Comparison of ENCODE assay signal across 13 mouse cellular contexts in genomic region chr15:25692254-25692950, GRCm38 (mm10).
DNase-seq lines count a peak whose midpoint lies in the region; ATAC-seq and TF ChIP-seq lines count a peak whose summit lies in the region.
"Had no signal": no experiment of that assay in that cellular context is flagged by ENCODE, and none has a peak within 500 bp of the region (broad histone marks: within the 10 kb centered on the region; RNA-seq: fewer than 3 reads in every experiment).

No protein-coding gene starts in this region.

- H3K36me3 ChIP-seq in kidney, adult 2 months (ENCODE audit: control insufficient read depth, insufficient read depth, low read length): no peaks in the 10 kb centered on the region
- H3K36me3 ChIP-seq in kidney, embryonic 14.5 days (ENCODE audit: control insufficient read depth, insufficient read depth, low read length): no peaks in the 10 kb centered on the region
- H3K36me3 ChIP-seq in embryonic facial prominence, embryonic 13.5 days: no peaks in the 10 kb centered on the region
- H3K36me3 ChIP-seq: heart, embryonic 15.5 days had no signal

- no peak overlapping the region for H3K4me2 ChIP-seq in kidney, embryonic 14.5 days (replicated peaks; ENCODE audit: low read depth, low read length)
- H3K4me2 ChIP-seq in embryonic facial prominence, embryonic 13.5 days: no peak overlapping the region
- H3K4me2 ChIP-seq: forebrain, embryonic 13.5 days; heart, embryonic 15.5 days had no signal

- peak; percentile 64 for DNase-seq in kidney, adult 2 months
- DNase-seq in ES-CJ7 (ENCODE audit: low read depth, low spot score): peak; percentile 92
- peak; percentile 62 for DNase-seq in lung, postnatal 25 days (ENCODE audit: low spot score)
- no peak for DNase-seq in layer of hippocampus, adult 8-10 months (ENCODE audit: low spot score in 2 of 2)
- no peak for DNase-seq in layer of hippocampus, adult 9-10 months (ENCODE audit: low spot score)
- DNase-seq: cerebellum, adult 9-11 months had no signal

- H3K4me1 ChIP-seq in kidney, adult 2 months (ENCODE audit: control insufficient read depth, insufficient read depth, low read length): peaks cover 50% of the 10 kb centered on the region
- H3K4me1 ChIP-seq in kidney, embryonic 14.5 days (ENCODE audit: control insufficient read depth, insufficient read depth, low read length): peaks cover 22% of the 10 kb centered on the region
- H3K4me1 ChIP-seq in embryonic facial prominence, embryonic 13.5 days: peaks cover 55% of the 10 kb centered on the region

- 46% methylated on average over 21 of the region's 21 CpGs for WGBS in kidney, adult 2 months
- 53% methylated on average over 21 of the region's 21 CpGs for WGBS in kidney, embryonic 14.5 days
- WGBS in embryonic facial prominence, embryonic 13.5 days: 49% methylated on average over 21 of the region's 21 CpGs

- no peaks in the 10 kb centered on the region for H3K27me3 ChIP-seq in kidney, adult 2 months (replicated peaks; ENCODE audit: control insufficient read depth, insufficient read depth, low read length)
- no peaks in the 10 kb centered on the region for H3K27me3 ChIP-seq in kidney, embryonic 14.5 days (ENCODE audit: control insufficient read depth, insufficient read depth, low read length)
- H3K27me3 ChIP-seq in embryonic facial prominence, embryonic 13.5 days: no peaks in the 10 kb centered on the region
- H3K27me3 ChIP-seq: heart, embryonic 15.5 days; Patski had no signal

- H3K27ac ChIP-seq in kidney, adult 2 months (ENCODE audit: insufficient read depth, low read depth, low read length): 0 out of 2 replicates have a peak overlapping the region, but pooled peaks have one; percentile 4
- H3K27ac ChIP-seq in kidney, embryonic 14.5 days (ENCODE audit: low read depth, low read length): no peak overlapping the region
- H3K27ac ChIP-seq in embryonic facial prominence, embryonic 13.5 days: peak overlapping the region; percentile 68; the same call in 1 of the 2 replicates
- H3K27ac ChIP-seq: forebrain, embryonic 13.5 days; heart, embryonic 15.5 days; left cerebral cortex, adult 2 months had no signal

- TF ChIP-seq CTCF in kidney, adult 2 months (conservative IDR thresholded peaks at IDR 0.05; ENCODE audit: insufficient read depth, insufficient read length, low read depth, low read length): no peak

- TF ChIP-seq POLR2A in kidney, adult 2 months (IDR thresholded peaks at IDR 0.05; ENCODE audit: low read depth, low read length): no peak

- H3K9me3 ChIP-seq in kidney, embryonic 14.5 days (ENCODE audit: control insufficient read depth, low read length): no peaks in the 10 kb centered on the region
- no peaks in the 10 kb centered on the region for H3K9me3 ChIP-seq in embryonic facial prominence, embryonic 13.5 days
- H3K9me3 ChIP-seq: forebrain, embryonic 13.5 days; heart, embryonic 15.5 days had no signal

- H3K9ac ChIP-seq in kidney, embryonic 14.5 days (ENCODE audit: low read depth, low read length): no peak overlapping the region
- no peak overlapping the region for H3K9ac ChIP-seq in embryonic facial prominence, embryonic 13.5 days
- H3K9ac ChIP-seq: forebrain, embryonic 13.5 days; heart, embryonic 15.5 days had no signal

- ATAC-seq in kidney, embryonic 14.5 days (ENCODE audit: low FRiP score, low TSS enrichment): no peak
- ATAC-seq in embryonic facial prominence, embryonic 13.5 days (ENCODE audit: insufficient number of reproducible peaks, insufficient read depth, low FRiP score, low TSS enrichment, low read depth): no peak
- no peak for ATAC-seq in granulocyte monocyte progenitor cell, adult 5-6 weeks (replicated peaks; ENCODE audit: poor library complexity, severe bottlenecking)
- ATAC-seq: forebrain, embryonic 13.5 days; Patski had no signal

- H3K4me3 ChIP-seq in kidney, adult 2 months (ENCODE audit: insufficient read depth, low read depth, low read length): no peak overlapping the region
- H3K4me3 ChIP-seq in kidney, embryonic 14.5 days (ENCODE audit: low read length): no peak overlapping the region
- no peak overlapping the region for H3K4me3 ChIP-seq in embryonic facial prominence, embryonic 13.5 days
- H3K4me3 ChIP-seq: forebrain, embryonic 13.5 days; heart, embryonic 15.5 days; left cerebral cortex, adult 2 months had no signal

Comparison
In these comparisons a context has a peak if more than half of its experiments do, and no peak if none do; other contexts are left out.
1. DNase-seq: peak in kidney, adult 2 months (single experiment), ES-CJ7 (single experiment) and lung, postnatal 25 days (single experiment); none in layer of hippocampus, adult 8-10 months (0 of 2) and layer of hippocampus, adult 9-10 months (single experiment).